Mouse (Mus musculus) leukemia stem cell, adult 10-12 weeks (primary cell): Measurements from ENCODE around the gene Usp8. TPM values are rescaled to one million over a fixed set of nuclear protein-coding genes. Genes with fewer than 3 reads are reported as not detected.

ENCODE experiments used
- polyA plus RNA-seq: library from polyadenylated mRNA; stranded (reverse); fragments of >175 nt; gene quantifications from 2 replicates; pipeline ENCODE4 v1.2.3, GENCODE M21; 2012; ENCODE audit warnings: low replicate concordance

Gene Usp8
- polyA plus RNA-seq = 7.3 and 12.6 TPM in 2 replicates

DNA sequence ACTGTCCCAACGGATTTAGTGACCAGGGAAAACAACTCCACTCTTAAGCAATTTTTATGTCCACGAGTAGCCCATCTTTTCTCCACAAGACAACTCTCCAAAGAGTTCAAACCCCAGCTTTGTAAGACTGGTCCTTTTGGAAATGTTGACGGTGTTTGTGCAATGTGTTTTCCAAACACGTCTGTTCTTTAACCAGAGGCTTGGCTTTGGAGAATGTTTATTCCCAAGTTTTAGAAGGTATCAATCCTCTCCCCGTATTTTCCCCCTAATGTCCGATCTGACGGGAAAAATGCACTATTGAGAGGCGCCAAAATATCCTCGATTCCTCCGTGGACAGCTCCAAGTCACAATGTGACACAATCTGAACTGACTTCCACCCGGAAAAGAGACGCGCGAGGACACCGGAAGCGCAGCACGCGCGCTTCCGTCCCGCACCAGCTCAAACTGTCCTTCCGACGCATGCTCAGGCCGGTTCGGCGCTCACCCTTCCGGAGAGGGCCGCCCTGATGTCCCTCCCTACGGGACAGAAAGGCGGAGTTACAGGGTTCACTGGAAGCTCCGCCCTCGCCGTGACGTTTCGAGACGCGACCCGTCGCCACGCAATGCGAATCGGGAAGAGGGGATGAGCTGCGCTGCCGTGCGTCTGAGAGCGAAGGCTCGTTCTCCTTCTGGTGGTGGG lies at the start of gene Usp8:
TSS of gene Usp8 (plus strand) at position 570 of the 679 bp plus-strand sequence.

GRCm38 (mm10) chr2:126676122-126676515 lies 31.0 kb upstream of the Usp8 start, which contains the start of gene Gabpb1:
TSS of gene Gabpb1 (minus strand) at chr2:126676337.

DNA sequence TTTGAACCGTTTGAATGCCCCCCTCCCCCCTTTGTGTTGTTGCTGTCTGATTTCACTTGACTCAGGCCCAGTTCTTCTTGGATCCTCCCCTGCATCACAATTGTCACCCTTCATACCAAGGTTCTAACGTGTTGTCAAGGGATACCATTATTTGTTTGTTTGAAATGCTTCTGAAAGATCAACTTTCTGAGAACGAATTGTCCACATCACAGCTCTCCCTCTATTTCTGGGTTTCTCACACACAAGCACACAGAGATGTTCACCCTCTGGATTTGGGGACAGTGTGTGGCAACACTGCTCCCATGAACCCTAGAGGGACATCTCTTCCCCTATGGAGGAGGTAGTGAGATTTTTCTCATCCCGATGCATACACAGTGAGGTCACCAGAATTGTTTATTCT lies 76.2 kb downstream of the Usp8 start, which contains the start of gene Usp50:
TSS of gene Usp50 (minus strand) at position 101 of the 400 bp plus-strand sequence.

Other genes starting within 250 kb of the Usp8 start
- 0.11 TPM in 1 of 2 replicates, not detected in the other for gene Atp8b4, start 206.7 kb upstream of the Usp8 start, polyA plus RNA-seq
- gene Slc27a2, start 154.9 kb upstream of the Usp8 start, polyA plus RNA-seq = 0.08 TPM in 1 of 2 replicates, not detected in the other
- 1.8 and 1.9 TPM in 2 replicates for gene Hdc, start 88.0 kb upstream of the Usp8 start, polyA plus RNA-seq
- gene Gabpb1, start 31.0 kb upstream of the Usp8 start, polyA plus RNA-seq = 3.5 and 4.8 TPM in 2 replicates
- 0.14 TPM in 1 of 2 replicates, not detected in the other for gene Usp50, start 76.1 kb downstream of the Usp8 start, polyA plus RNA-seq
- 3.6 and 7.7 TPM in 2 replicates for gene Trpm7, start 168.9 kb downstream of the Usp8 start, polyA plus RNA-seq
- gene Sppl2a, start 225.9 kb downstream of the Usp8 start, polyA plus RNA-seq = 1.2 and 8.5 TPM in 2 replicates